Mouse (Mus musculus) WW6 (cell line): ENCODE measurements around the gene Gm20388.
A peak's percentile ranks its signal among the peaks of the same experiment; 100 is the strongest.

ENCODE experiments used
- DNase-seq: peaks from one replicate; pipeline ENCODE4 v3.0.0-alpha.2; 2013; ENCODE audit warnings: low read depth, low spot score

The Gm20388 gene

DNA sequence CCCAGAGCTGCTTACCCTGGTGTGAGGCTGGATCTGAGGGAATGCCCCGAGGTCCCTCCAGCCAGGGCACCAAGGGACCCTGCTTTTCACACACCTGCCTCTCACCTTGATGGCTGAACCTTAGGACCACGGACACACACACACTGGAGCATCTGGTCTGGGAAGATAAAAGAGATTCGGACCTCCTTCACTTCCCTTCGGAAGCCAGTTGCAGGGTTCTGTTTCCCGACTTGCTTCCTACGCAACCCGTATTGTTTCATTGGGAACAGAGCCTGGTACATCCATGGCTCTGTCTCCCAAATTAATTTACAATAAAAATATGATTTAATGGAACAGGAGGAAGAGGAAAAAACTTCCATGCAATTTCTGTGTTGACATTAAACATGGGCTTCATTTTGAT is 966.4 kb downstream of the Gm20388 start:
- no peak for DNase-seq

DNA sequence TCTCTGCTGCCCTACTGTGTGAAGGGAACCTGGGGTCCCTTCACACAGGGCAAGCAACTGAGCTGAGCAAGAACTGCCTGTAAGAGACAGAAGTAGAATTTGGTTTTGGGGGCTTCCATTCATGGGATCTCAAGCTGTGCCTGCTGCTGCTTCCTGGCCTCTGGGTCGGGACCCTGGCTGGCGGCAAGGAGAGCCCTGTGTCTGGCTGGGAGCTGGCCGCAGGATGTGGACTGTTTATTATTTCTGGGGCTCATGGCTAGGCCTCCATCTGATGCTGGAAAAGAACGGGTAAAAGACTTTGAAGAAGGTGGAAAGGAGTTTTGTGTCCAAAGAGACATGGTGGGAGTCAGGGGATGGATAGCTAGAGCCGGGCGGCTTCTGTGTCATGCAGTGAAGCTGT is 969.3 kb downstream of the Gm20388 start:
- no peak for DNase-seq

DNA sequence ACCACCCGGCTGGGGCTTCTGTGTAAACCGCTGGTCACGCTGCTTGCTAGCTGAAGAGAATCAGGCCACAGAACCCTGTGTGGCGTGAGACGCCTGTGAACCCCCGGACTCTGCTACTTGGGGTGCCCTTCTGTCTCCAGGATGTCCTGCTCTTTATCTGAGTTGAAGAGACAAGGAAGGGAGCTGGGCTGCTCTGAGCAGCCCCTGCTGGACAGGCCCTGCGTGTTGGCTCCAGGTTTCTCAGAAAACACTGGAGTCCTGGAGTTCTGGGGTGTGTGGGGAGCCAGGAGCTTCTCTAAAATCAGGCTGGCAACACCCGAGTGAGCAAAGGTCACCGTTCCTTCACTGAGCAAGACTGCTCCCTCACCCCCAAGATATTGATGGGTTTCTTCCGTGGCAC is 971.0 kb downstream of the Gm20388 start:
- no peak for DNase-seq

DNA sequence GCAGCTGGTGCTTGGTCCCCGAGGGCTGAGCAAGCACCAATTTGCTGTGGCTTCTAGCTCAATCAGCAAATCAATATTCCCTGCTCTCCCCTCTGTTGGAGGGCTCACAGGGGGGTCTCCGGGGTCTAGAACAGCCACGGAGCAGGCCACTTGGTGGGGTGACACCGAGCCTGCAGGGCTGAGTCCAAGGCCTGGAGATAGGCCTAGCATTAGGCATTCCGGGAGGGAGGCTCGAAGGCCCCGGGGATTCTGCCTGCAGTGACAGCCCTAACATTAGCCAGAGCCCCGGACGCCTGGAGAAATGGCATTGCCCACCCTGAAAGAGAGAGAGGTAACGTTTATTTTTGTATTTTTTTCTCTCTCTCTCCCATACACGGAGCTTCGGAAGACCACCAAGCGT is 972.0 kb downstream of the Gm20388 start:
- DNase-seq = no peak

DNA sequence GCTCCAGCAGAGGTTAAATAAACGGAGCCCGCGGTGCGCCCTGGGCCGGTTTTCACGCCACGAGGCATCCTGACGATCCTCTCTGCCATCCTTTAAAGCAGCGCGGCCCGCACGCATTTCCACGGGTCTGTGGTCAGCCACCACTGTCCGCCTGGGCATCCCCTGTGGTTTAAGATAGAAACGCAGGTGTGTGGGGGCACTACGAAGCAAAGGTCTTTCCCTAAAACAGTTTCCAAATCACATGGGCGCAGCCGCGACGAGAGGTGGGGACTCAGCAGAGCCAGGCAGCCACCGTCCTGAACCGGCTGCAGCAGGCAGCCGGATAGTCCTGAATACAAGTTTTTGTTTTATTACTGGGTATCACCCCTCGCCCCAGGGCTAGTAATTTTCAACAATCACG is 972.7 kb downstream of the Gm20388 start:
- DNase-seq = no peak

DNA sequence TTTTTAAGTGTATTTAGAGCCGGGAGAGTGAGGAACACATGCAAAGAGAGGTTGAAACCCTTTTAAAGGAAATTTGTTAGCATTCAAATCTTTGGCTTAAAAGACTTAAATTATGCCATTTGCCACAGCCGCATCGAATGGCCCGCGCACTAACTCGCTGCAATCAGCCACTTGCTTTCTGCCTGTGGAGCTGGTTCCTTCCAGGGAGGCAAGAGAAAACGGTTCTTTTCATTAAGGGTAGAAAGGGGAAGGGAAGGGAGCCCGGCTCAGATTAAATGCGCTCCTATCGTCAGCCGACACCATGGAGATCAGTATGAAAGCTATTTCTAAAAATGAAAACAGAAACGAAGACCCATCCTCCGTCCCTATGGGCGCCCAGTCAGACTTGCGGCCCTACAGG is 973.2 kb downstream of the Gm20388 start:
- DNase-seq = no peak

DNA sequence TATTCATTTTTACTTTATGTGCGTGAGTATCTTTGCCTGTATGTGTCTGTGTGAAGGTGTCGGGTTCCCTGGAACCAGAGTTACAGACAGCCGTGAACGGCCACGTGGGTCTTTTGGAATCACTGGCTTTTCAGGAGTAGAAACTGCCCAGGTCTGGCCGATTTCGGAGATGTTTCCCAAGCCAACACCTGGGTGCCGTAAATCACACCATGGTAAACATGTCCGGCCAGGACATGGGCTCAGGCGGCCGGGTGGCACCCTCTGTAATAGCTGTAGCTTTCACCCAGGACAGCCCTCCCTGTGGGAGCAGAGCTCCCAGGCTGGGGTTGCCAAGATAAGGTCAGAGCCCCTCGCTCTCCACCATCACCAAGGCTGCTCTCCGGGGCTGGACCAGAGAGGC is 974.2 kb downstream of the Gm20388 start:
- DNase-seq = no peak

DNA sequence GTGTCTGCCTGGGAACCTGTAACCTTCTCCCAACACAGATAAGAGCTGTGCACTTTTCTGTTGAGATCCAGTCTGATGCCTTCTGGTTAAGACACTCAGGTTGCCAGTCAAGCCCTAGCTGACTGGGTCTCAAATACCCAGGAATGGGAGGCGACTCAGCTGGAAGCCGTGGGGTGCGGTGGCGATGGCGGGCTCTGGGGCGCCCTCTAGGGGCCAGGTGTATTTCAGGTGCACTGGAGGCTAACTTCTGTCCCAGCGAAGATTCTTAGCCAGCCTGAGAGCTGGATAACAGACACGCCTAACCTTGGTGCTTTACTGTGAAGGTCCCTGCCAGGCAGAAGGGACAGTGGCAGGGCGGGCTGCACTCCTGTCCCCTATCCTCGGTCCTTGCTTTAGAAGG is 976.6 kb downstream of the Gm20388 start:
- DNase-seq = no peak

DNA sequence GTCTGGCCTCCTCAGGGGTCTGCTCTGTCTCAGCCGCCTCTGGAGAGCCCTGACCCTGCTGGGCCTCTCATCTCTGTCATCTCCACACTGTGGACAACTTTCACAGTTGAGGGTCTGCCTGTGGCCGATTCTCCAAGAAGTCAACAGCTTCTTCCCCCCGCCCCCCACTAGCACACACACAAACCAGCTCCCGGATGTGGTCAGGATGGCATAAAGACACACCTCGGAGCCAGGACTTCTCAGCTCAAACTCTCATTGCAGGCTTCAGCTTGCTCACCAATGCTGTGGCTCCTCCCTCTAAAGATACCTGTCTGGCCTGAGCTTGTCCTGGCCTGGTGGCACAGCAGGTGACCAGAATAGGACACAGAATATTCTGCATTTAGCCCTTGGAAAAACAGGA is 977.4 kb downstream of the Gm20388 start:
- DNase-seq = no peak

DNA sequence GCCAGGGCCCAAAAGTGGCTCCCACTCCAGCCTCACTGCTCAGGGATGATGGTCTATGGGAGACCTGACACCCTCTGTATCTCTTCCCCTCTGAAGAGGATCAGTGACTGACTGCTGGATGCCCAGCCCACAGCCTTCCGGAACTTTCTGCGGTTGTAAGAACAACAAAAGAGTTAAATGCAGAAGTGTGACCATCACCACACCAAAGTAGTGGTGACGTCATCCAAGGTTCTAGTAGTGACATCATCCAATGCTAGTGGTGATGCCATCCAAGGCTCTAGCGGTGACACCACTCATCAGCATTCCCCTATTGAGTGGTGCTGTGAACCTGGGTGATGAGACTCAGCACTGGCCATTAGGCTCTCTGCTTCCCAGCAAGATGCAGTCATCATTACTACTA is 978.5 kb downstream of the Gm20388 start:
- no peak for DNase-seq

DNA sequence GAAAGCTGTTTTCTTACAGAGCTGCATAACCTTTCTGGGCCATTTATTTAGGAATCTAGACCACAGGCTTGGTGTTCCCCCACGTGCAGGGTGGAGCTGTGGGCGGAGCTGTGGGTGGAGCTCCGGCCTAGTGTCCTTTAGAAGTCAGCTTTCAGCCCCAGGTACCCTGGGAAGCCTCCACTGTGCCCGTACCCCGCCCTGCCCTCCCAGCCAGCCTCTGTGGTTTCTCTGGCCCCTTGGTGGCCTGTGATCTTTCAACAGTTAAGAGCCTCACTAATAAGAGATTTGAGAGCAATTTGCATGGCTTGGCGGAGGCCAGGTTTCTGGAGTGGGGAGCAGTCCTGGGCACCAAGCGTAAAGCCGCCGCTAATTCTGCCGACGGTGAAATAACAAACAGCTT is 979.4 kb downstream of the Gm20388 start:
- DNase-seq = no peak

DNA sequence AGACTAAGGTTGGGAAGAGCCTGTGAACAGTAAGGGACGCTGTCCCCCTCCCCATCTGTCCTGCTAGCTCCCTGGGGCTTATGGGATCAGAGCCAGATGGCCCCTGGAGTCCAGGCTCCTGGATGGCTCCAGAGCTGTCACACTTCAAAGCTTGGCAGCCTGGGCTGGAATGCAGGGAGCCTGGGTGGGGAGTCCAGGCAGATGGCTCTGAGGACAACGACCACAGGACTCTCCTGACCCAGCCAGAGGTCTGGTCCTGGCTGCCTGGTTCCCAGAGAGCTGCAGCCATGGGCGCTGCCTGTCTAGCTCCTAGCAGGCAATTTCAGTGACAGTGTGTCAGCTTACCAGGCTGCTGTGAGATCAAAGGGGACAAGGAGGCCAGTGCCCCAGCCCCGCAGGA is 984.4 kb downstream of the Gm20388 start:
- no peak for DNase-seq

DNA sequence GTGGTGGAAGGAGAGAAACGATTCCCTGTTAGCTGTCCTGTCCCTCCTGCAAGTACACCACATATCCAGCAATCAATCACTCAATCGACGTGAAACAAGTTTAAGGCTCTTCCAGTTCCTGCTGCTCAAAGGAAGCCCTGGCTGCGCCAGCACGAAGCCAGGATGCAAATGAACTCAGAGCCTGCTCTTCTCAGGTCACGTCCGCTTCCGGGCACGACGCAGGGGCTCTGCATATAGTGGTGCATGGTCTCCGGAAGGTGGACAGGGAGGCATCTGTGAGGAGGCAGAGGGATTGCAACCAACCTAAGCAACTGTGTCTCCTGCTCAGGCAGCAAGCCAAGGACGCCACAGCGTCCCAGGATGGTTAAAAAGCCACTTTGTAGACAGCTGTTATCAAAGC is 985.0 kb downstream of the Gm20388 start:
- DNase-seq = no peak

DNA sequence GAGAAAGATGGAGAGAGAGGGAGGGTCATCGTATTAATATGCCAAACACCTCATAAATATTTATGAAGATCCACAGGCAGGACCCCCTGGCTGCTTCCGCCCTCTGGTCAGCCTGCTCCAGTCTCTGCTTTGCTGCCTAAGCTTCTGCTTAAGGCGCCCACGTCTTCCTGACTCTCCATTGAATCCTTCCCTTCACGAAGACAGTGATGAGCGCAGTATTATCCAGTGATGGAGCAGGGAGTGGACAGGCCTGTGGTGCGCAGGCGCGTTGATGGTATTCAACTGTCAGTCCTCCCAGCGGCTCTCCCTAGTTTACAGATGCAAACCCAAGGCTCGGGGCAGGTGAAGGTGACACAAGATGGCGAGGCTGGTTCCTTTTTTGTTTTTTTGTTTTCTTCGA is 985.6 kb downstream of the Gm20388 start:
- no peak for DNase-seq

DNA sequence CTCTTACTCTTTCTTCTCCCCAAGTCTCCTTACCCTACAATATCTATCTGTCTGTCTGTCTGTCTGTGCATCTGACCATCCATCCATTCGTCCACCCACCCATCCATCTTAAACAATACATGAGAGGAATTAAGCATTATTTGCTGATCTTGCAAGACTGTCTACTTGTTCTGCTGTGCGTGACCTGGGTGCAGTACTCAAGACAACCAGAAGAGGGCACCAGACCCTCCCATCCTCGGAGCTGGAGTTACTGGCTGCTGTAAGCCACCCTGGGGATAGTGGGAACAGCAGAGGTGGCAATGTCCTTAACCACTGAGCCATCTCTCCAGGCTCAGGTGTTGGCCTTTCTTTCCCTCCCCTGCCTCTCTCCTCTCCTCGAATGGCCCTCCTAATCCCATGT is 987.4 kb downstream of the Gm20388 start:
- peak; percentile 63 for DNase-seq

DNA sequence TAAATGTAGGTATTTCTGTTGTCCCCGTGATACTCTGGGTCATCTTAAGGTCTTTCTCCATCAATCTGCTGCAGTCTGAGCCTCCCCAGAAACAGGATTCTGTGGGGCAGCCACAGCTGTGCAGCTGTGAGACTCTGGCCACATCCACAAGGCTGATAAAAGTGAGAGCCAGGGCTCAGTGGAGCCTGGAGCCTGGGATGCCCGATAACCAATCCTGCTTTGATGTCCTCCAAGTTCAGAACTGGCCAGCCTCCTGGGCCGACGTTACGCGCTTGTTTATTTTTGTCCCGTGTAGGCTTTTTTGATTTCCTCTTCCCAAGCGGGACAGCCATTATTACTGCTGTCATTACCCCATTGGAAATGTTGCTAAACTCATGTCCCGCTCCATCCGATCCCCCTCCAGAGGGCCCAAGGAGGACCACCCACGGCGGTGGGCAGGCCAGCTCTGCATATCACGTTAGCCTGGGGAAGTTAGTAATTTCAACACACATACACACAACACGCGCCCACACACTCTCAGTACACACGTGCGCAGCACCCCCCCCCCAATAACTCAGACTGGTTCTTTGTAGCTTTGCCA is 988.3 kb downstream of the Gm20388 start:
- DNase-seq = no peak

DNA sequence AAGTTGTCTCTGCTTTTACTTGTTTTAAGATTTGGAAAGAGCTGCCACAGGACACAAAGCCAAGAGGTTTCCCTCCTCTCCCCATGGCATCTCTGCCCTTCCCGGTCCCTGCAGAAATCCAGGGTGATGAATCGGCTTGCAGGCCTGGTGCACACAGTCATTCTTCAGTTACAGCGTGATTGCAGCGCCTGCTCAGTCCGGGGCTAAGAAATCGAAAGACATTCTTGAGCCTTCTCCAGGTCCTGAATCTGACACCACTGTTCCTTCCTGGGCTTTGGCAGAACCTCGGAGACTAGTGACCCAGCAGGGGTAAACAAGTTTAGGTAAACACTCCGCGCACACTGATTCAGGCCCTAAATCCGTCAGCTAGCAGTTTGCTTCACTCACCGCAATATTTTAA is 991.7 kb downstream of the Gm20388 start:
- no peak for DNase-seq

DNA sequence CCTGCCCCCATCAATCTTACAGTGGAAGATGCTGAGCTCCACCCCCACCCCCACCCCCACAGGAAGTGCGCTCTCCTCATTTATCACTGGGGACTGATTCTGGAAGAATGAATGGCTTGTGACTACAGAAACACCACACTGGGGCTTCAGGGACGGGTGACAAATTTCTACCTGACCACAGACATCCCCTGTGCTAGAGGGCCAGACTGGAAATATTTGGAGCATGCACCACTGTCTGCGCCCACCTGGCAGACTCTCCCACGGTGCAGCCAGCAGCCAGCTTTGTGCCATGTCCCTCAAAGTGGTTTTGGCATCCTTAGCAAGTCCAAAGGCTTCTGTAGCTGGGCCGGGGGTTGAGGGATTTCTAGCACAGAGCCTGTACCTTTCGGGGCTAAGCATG is 997.0 kb downstream of the Gm20388 start:
- DNase-seq = no peak

DNA sequence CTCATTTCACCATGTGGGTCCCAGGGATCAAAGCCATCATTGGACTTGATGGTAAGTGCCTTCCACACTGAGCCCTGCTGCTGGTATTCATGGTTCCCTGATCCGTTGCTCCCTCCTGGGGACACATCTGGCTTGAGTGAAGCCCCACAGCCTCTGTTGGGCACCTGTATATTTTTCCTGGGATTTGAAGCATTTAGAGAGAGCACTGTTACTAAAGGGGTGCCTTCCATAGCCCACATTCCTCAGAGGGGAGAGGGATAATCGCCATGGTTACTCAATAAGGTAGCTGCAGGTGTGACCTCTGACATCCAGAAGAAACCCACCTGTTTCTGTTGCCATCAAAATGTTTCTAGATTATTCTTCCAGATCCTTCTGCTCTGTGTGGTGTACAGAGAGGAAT is 1000.3 kb downstream of the Gm20388 start:
- no peak for DNase-seq

DNA sequence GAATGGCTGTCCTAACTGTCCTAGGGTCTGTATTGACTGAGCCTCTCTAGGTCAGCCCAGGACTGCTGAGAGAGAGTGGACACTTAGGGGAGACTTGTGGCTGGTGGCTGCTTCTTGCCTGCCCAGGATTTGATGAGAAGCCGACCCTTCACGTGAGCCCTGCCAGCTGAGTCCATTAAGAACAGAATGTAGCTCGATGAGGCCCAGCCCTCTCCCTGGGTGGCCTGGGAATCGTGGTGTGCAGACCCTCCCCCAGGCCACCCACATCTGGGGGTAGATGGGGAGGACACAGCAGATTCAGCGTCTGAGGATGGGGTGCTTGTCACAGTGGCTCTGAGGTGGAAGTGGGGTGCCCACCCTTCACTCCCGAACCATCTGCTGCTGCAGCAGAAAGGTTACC is 1001.8 kb downstream of the Gm20388 start:
- no peak for DNase-seq

DNA sequence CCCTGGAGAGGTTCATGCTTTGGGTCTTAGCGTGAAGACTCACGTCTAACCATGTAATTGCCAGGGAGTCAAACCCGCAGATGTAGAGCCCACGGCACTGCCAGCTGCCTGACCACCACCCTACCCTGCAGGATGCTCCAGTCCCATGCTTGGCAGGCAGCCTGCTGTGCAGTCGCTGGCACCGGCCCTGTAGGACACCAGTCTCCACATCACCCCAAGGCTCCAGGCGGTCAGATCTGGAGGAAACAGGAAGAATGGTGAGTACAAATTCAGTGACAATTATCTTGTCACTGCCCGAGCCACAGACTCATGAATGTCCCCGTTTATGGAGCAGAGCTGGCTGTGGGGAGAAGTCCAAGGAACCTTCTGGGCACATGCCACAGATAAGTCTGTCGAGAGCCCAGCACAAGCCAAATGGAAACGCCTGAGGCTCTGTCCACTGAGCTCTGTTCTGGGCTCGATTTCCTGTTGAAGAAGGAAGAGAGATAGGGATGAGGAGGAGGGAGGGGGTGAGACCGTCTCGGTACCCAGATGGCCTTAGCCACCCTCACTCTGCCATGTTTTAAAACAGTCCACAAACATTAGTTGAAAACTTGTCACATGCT is 1006.3 kb downstream of the Gm20388 start:
- no peak for DNase-seq

DNA sequence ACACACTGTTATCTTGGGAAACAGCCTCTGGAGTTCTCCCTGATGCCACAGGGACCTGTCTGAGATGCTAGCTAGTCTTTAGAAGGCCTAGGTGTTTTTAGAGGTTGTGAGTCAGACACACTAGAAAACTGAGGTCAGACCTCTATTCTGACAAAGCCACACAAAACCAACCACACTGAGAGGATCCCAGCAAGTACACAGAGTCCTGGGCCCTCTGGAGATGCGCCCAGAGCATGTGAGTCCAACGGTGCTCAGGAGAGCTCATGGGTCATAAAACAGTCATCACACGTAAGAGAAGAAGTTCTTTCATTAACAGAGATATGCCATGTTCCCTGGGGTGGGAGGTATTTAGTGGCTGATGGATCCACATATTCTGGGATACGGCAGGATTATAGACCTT is 1009.9 kb downstream of the Gm20388 start:
- no peak for DNase-seq

DNA sequence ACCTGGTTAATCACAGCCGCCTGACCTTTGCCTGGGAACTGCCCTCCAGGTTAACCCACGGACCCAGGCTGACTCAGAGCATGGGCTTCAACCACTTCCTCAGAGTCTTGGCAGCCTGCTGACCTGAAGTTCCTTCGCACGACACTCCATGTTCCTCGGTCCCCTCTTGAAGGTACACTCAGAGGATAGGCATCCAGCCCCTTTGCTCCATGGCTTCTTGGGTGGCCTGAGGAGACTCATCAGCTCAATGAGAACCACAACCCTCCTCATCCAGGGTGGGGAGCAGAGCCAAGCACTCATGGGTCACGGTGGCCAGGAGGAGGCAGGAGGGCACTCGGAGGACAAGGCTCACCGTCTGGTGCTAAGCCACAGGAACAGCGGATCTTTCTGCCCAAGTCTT is 1015.6 kb downstream of the Gm20388 start:
- DNase-seq = no peak

DNA sequence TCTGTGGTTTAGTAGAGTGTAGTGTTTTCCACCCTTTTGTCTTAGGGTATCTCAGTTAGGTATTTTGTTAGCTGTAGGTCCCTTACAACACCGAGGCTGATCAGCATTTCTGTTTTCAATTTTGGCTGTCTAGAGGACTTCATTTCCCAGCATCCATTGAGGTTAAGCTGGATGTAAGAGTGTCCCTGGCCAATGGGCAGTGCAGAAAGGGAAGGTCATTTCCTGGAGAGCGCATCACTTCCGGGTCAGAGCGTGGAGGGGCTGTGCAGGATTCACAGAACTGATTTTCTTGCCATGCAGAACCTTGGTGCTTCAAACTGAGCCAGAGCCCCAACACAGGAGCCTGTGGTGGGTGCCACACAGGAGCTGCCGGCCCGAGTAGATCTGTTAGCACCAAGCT is 1017.4 kb downstream of the Gm20388 start:
- no peak for DNase-seq
